Mouse (Mus musculus) kidney, adult 8-10 months (tissue): ENCODE measurements around the gene Gm17657.
A peak's percentile ranks its signal among the peaks of the same experiment; 100 is the strongest.

Experiments
- DNase-seq, 2 experiments: peaks; one replicate each; pipeline ENCODE4 v3.0.0; 2022

The Gm17657 gene

DNA sequence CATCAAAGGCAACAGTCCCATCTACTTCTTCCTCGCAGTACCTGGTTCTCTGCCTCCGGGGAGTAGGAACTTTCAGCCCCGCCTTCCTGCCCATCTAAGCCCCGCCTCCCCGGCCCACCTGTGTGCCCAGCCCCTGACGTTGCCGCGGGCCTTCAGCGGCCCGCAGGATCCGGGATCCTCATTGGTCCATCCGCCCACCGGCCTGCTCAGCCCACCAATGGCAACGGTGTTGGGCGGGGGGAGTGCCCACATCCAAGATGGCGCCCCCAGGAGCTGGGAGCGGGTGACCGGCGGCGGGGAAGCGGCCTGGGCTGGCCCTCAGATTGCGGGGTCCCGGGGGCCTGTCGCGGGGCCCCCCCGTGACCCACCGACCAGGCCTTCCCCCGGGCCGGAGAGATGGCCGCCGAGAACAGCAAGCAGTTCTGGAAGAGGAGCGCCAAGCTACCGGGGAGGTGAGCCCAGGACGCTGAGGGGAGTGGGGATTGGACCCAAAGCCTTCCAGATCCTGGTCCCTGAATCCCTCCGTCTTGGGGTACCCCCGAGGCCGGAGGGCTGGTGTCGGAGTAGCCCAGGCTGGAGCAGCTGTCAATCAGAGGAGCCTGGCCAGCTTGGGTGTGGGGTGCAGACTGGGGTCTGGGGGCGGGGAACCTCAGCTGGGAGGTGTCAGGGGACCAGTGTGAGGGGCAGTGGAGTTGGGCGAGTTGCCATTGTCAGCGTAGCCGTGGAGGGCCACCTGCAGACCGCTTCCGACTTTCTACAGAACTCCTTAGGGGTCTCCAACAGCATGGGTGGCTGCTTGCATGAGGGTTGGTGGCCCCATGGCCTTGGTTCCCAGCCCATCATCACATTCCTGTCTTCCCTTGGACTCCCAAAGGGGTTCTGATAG lies at the start of gene Gm17657, which contains the start of gene Tbc1d22b:
Gene Gm17657, minus strand, starts transcription at position 96 of the 886 bp plus-strand sequence.
Gene Tbc1d22b, plus strand, starts transcription at position 243 of the 886 bp plus-strand sequence.
- peak; percentile 97 for DNase-seq

DNA sequence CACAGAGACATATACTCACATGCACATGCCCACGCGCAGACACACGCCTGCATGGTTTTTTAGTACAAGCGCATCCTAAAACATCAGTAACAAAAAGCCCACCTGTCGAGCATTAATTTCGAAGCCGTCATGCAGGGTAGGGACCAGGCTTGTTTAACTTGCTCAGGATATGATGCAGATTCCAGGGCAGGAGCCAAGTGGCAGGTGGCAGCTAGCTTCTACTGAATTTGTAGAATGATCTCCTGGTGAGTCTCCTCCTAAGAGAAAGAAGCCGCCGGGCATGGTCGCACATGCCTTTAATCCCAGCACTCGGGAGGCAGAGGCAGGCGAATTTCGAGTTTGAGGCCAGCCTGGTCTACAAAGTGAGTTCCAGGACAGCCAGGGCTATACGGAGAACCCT lies 49.6 kb upstream of the Gm17657 start:
- DNase-seq: no peak

DNA sequence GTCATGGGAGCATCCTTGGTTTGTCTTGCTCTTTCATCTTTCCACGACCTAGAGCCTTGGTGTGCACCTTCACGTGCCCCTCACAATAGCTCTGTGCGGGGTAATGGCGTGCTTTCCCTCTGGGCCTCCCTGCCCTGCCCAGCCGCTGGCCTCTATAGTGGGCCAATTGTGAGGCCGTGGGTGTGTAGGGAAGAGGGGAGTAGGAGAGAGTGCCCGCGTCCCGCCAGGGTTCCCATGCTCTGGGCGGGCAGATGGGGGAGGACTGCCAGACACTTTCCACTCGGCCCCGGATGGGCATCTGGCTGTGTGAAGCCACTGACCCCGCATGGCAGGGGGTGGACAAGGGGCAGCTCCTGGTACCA lies 47.3 kb upstream of the Gm17657 start:
- no peak for DNase-seq

DNA sequence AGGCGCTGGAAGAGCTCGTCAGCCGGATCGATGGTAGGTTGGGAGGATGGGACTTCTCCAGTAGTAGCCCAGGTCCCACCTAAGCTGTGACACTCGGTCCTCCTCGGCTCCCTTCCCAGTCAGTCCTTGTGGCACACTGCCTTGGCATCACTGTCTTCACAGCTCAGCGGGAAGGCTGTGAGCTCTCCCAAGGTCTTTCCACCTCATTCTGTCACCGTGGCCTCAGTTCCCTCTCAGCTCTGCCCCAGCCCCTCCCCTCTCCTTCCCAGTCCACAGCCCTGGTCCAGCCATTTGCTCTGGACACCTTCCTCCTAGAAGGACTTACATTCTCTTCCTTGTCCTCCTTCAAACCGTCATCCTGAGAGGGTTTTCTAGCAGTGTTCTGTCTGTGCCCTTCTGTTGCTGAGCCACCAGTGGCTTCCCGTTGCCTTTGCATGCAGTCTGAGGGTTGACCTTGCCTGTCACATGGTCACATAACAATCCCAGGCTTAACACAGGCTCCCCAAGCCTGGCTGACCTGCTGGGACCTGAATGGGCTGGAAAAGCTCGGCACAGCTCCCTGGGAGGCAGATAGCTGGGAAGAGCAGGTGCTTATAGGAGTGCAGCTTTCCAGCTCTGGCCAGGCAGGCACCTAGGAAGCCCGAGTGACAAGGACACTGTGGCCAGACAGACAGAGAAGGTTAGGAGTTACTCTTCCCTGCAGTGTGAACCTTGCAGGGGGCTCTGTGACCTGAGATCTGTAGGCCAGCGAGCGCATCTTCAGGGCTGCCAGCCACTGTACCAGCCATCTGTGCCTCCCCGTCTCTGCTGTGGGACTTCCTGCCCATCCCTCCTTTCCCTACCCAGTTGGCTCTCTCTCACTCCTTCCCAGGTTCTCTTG lies 46.7 kb upstream of the Gm17657 start:
- DNase-seq: no peak

DNA sequence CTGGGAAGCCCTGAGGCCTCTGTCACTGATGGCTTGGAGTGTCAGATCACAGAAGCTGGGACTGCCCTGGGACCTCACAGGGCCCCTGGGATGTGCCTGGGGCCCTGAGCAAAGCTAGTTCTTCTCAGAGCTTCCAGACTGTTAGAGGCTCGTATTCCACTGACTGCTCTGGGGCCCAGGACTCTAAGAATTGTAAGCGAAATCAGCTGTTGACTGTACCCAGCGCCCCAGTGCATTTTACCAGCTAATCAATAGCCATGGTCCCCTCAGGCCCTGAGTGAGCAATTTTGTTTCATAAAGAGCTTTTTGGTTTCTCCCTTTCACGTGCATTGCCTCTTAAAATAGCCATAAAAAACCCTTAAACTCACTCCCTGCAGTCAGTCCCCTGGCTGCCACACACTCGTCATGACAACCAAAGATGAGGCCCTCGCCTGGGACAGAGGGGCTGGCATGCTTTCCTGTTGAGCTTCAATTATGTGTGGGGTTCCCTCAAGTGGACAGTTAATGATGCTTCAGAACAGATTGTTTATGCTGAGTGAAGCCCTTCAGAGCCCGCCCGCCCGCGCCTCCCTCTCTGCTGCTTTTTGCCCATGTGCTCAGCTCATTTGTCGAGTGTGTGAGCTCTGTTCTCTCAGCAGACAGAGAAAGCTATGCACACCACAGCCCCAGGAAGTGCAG lies 39.9 kb upstream of the Gm17657 start:
- no peak for DNase-seq

DNA sequence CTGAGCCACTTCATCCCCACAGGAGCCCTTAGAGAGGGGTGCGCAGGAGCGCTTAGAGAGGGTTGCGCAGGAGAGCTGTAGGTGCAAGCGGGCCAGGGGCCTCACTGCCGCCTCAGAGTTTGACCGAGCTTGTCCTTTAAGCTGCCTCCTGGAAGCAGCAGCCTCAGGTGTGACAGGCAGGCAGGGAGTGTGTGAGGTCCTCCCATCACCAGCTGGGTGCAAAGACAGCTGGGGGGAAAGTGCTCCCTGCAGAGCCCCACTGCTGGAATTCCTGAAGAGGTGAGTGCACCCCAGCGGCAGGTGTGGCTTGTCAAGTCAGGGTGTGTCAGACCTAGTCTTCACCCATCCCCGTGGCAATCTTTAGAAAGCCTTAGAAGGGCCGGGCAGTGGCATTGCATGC lies 37.5 kb upstream of the Gm17657 start:
- DNase-seq: no peak

DNA sequence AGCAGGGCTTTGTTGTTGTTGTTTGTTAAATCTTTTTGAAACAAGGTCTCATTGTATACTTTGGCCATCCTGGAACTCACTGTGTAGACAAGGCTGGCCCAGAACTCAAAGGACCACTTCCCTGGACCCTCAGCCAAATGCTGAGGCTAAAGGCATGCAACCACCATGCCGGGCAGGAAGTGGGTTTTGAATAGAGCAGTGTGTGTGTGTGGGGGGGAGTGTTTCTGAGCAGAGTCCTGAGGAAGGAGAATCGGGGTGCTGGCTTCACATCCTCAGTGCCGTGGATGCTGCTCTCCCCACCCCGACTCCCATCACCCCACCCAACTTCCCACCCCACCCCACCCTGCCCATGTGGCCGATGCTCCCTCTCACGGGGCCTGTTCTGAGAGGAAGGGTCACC lies 36.0 kb upstream of the Gm17657 start:
- no peak for DNase-seq

DNA sequence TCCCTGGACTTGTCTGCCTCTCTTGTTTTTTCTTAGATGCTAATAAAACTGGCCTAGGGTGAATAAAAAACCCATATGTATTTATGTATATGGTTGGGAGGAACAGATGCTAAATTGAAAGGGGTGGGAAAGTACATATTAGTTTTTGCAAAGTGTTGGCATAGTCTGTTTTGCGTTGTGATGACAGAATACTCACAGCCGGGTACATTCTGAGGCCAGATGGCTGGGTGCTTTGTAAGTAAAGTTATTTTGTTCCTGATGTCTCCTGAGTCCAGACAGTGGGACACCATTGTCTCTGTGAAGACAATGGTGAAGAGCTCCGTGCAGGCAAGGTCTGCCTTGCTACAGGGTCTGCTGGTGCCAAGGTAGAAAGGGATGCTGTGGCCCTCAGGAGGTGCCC lies 35.3 kb upstream of the Gm17657 start:
- no peak for DNase-seq

DNA sequence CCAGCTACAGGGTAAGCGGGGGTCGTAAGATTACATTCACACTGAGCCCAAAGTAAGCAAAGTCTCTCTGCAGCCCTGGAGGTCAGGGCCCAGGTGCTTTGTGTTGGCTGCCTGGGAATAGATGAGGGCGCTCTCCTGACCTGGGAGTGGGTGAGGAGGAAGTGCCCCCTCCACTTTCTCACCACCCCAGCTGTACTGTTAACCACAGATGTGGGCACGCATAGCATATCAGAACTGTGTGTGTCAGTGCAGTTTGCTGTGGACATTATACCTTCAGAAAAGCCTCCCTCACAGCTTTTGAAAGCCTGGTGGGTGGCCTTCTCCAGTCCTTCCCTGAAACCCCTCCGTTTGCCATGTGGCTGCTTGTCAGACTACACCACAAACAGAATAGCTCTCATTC lies 34.9 kb upstream of the Gm17657 start:
- DNase-seq: no peak

DNA sequence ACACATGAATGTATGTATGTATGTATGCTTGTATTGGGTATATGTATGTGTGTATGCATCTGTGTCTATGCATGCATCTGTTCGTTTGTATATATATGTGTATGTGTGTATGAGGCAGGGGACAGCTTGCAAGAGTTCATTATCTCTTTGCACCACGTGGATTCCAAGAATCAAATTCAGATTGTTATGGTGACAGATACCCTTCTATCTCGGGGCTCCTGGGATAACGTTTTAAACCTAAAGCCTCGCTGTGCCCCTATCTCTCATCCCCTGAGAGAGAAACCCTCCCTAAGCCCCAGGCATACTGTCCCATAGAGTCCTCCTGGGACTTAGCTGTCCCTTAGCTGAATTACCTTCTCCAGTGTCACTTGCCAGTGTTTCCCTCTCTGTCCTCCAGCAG lies 34.1 kb upstream of the Gm17657 start:
- no peak for DNase-seq

DNA sequence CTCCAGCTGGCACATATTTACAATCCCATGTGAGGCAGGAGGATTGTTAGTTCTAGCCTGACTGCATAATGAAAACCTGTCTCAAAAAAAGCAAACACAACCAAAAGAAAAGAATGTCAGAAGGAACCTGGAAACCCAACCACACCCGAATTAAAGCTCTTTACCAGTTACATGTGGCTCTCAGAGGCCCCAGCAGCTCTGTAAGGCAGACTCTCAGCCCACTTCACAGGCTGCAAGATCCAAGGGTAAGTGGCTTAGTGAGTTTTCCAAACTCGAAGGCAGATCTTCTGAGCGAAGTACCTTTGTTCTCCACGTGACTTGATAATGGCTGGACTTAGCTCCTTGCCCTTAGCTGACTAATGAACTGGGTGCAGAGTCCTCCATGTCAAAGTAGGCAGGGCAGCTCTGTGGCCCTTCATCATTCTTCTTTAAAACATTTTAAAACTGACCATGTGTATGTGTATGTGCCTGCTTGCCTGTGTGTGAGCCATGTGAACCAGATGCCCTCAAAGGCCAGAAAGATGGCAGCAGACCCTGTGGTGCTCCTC lies 30.2 kb upstream of the Gm17657 start:
- DNase-seq: peak; percentile 67 to 72

DNA sequence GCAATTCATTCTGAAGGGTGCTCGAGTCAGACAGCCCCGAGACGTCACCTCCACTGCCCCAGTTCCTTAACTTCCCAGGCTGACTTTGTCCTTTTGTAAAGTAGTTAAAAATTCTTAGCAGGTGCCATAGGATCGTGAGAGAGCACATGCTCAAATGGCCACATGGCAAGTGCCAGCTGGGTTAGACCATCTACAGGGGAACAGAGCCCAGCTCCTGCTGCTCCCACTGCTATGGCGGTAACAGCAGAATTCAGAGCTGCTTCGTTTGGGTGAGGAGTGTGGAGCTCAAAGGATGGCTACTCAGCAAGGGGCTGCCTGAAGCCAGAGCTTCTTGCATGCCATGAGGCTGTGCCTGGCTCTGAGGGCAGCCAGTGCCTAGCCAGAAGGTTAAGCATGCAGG lies 20.4 kb upstream of the Gm17657 start:
- no peak for DNase-seq

DNA sequence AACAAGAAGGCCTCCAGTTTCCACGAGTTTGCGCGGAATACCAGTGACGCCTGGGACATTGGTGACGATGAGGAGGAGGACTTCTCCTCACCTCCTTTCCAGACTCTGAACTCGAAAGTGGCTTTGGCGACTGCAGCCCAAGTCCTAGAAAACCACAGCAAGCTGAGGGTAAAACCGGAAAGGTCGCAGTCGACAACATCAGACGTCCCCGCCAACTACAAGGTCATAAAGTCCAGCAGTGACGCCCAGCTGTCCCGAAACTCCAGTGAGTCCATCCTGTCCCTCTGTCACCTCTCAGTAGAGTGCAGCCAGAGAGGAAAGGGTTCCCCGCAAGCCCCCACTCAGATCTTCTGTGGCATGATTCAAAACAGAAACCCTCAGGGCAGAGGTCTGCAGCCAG lies 19.0 kb upstream of the Gm17657 start:
- DNase-seq: peak; percentile 25 to 26

DNA sequence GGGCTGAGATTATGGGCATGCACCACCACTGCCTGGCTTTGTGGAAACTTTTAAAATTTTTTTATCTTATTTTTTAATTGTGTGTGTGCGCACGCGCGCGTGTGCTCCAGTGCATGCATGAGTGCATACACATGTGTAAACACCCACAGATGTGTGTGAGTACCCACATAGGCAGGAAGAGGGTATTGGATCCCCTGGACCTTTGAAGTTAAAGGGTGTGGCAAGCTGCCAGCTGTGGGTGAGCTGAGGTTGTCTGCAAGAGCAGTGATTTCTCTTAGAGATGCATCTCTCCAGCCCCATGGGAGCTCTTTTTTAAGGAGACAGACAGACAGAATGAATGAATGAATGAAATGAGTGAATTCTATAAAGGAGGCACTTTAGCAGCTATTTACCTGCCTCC lies 16.1 kb upstream of the Gm17657 start:
- no peak for DNase-seq

DNA sequence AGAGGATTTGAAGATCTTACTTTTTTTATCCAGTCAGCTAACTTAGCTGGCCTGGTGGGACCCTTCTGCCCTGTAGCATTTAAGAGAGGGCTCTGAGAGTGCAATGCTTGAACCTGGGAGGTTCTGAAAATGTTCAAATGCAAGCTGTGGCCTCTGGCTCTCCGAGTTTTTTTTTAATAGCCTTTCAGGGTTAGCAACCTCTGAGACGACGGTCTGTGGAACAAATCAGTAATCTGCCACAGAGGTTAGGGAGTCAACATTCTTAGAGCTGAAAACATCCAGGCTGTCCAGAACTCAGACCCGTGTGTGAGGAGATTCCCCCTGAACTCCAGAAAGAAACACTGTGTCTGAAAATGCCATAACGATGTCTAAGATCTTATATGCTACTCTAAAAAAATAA lies 9.0 kb upstream of the Gm17657 start:
- no peak for DNase-seq

DNA sequence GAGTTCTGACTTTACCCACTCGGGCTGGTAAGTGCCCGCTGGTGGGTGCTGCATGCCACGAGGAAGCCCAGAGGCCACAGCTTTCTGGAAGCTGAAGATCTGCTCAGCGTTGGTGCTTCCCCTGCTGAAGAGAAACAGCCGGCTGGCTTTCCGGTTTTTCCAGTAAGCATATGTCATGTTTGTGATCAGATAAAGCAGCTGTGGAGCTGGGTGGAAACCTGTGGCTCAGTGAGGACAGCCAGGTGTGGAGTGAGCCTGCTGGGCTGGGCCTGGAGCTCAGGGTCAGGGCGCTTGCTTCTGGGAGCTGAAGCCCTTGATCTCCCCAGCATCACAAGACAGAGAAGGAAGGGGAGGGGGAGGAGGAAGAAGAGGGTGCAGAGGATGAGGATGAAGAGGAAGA lies 7.5 kb upstream of the Gm17657 start:
- DNase-seq: no peak

DNA sequence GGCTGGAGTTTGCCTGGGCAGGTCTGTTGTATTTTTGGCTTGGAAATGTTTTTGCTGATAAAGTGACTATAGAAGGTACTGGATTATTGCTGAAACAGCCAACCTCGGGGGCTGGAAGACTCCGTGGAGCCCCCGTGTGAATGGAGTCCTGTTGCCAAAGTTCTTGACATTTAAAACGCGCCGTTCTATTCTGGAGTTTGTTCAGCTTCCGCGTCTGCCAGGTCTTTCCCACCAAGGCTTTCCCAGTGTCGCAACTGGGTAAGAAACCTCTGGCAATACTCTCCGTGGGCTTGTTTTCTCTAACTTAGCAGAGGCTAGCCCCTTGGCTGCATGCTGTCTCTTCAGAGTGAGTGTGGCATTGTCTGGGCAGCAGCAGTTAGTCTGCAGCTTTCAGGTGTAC lies 7.0 kb upstream of the Gm17657 start:
- no peak for DNase-seq

DNA sequence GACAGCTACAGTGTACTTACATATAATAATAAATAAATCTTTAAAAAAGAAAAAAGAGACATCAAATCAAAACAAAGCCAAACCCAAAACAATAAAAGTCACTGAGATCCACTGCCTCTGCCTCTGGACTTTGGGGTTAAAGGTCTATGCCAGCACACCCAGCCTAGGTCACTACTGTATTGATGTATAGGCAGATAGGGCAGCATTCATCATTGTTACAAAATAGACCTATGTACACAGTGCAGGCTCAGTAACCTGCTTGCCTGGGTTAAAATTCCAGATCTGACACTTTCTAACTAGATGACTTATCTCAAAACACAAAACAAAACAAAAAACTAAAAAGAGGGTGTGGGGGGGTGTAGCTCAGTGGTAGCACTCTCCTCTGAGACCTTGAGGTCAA lies 4.7 kb upstream of the Gm17657 start:
- no peak for DNase-seq

DNA sequence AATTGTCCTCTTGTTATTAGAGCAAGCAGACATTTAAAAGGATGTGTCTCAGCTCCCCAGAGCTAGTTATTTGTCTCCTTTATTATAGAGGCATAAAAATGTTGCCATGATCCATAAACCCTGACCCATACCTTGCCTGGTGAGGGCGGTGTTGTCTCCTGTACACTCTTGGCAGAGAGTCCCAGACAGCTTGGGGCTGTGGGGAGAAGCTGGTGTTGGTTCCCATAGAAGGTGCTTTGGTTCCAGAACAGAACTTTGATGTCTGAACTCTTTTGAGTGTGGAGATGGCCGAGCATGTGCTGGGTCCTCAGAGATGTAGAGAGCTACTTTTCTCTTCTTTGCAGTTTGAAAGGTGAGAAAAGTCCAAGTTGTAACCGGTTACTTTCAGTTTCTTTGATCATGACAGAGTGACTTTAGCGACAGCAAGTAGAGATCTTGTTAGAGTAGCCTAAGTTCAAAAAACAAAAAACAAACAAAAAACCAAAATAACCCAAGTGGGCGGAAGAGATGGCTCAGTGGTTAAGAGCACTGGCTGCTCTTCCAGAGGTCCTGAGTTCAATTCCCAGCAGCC lies 2.8 kb upstream of the Gm17657 start, which contains the start of gene Tmem217:
Gene Tmem217, minus strand, starts transcription at position 224 of the 571 bp plus-strand sequence.
- DNase-seq: no peak

DNA sequence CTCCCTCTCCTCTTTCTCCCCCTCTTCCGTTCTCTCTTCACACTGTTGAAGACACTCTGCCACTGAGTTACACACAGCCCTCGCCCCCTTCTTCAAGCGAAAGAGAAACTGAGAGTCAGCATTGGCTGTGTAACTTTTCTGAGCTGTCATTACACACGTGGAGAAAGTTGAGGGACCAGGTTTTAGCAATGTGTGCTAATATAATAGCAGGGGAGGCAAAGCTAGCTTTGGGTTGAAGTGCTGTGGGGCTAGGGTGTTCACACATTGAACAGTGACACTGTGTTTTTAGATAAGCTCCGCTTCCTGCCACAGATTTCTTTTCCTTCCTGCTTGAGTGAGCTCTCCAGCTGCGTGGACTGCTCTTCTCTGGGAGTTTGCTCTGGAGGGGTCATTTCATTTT lies 1.6 kb upstream of the Gm17657 start:
- no peak for DNase-seq

DNA sequence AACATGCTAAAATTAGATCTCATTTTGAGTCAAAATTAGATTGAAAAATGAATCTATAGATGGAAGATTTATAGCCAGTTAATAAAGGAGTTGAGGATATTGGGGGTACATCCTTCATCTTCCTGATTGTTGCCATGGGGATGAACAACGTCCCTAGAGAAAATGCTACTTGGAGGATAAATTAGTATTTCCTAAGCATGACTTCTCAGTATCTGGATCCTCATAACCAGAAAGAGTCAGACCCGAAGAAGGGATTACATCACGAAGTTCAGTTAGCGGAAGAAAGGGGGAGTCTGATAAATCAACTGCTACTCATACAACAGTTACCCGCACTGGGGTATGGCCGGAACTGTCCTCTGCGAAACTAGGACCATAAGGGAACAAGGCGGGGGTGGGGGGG lies 444 bp downstream of the Gm17657 start:
- DNase-seq: no peak

DNA sequence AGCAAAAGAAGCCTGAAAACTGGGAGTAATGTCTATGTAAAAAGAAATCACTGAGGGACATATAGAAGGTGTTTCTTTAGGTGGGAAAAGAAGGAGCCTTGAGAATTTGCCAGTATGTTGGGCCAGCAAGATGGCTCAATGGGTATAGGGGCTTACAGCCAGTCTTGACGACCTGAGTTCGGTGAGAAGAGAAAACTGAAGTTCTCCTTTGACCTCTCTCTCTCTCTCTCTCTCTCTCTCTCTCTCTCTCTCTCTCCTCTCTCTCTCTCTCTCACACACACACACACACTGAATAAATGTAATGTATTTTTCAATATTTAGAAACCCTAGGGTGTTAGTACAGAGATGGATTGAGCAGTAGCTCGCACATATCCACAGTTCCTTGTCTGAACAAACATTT lies 944 bp downstream of the Gm17657 start:
- DNase-seq: no peak

DNA sequence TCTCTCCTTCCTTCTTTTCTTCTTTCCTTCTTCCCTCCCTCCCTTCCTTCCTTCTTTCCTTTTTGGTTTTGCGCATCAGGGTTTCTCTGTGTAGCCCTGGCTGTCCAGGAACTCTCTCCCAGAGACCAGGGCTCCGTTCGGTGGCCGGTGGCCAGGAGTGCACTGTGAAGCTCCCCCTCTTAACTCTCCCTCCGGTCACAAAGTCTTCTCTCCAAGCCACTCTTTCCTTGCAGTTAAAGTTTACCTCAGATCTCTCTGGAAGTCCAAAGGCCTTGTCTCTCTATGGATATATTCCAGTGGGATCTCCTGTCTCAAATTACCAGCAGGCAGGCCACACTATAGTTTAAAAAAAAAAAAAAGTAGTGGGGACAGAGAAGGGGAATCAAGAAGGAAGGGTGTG lies 4.2 kb downstream of the Gm17657 start:
- peak; percentile 62 to 68 for DNase-seq
